Mouse (Mus musculus): ENCODE measurements around the gene Adck2.

DNA sequence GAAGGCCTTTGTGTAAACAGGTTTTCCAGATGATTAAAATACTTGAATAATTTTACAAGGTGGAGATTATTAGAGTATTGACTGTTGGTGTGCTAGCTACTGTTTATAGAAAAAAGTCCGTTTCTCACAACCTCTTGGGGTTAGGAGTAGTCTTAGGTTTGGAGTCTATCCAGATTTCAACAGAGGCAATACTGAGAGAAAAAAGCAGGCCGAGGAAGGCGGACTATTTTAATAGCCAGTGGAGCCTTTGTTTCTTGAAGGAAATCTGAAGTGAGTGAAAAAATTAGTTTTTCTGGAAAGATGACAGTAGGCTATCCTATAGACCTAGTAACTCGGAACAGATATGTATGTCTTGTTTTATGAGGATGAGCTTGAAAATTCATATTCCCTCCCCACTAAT, 17.8 kb downstream of the Adck2 start:
- no peak for TF ChIP-seq GATA1 (IDR thresholded peaks at IDR 0.05; ENCODE audit: borderline replicate concordance, low read length)
- TF ChIP-seq FLI1 (IDR thresholded peaks at IDR 0.05; ENCODE audit: low read length) = no peak
